Mouse (Mus musculus): ENCODE data around the gene Phrf1.

GRCm38 (mm10) chr7:141261480-141261879 is 32.9 kb downstream of the Phrf1 start:
- TF ChIP-seq CTCF (IDR thresholded peaks at IDR 0.05; ENCODE audit: low read depth) (no peak), EP300 (IDR thresholded peaks at IDR 0.05; ENCODE audit: low read depth) (no peak)

All from heart, postnatal 0 days (tissue).